Mouse (Mus musculus): ENCODE measurements around the gene Ndufa4l2. TPM values are rescaled to one million over a fixed set of nuclear protein-coding genes. Genes with fewer than 3 reads are reported as not detected.

The Ndufa4l2 gene
- polyA plus RNA-seq, 1 experiment from 2014 or later = 15.5 TPM

DNA sequence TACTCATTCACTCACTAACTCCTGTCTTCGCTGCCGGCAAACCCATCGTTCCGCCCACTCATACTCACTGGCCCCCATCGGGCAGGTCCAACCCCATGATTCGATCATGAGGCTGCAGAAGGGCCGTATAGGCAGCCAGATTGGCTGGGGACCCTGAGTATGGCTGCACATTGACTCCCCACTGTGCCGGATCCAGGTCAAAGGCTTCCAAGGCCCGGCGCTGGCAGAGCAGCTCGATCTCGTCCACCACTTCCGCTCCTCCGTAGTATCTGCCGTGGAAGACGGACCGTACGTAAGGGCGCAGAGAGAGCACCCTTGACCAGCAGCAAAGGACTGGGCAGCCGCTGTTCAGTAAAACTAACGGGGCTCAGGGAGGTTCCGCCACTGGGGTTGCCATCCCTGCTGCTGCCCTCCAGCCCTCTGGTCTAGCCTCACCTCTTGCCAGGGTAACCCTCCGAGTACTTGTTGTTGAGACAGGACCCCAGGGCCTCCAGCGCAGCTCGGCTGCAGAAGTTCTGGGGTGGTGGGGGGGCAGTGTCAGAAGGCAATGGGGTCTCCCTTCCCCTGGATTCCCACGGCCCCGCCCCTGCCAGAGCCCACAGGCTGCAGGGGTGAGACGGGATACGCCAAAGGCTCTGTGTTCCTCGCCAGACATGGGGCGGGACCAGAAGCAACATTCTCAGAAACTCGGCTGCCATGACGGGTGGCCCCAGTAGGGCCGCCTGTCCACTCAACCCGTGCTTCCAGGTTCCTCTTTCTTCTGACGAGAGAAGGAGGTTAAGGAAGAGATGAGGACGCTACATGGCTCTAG is 5.3 kb downstream of the Ndufa4l2 start:
- Histone ChIP-seq H3K4me1 (replicated peaks) (peaks cover 73% of the 10 kb centered on the region), H3K27me3 (peaks cover 52% of the 10 kb centered on the region), H3K4me3 (no peak overlapping the region), H3K36me3 (peaks cover 24% of the 10 kb centered on the region), H3K27ac (no peak overlapping the region), H3K9ac (peak overlapping the region; percentile 35; the same call in 1 of the 2 replicates), H3K4me2 (no peak overlapping the region), H3K9me3 (no peaks in the 10 kb centered on the region)
- WGBS = 91% methylated on average over 37 of the region's 37 CpGs
- no peak for ATAC-seq (ENCODE audit: low FRiP score)

- 77% methylated on average over 20 of the region's 20 CpGs for whole genome bisulfite sequencing
- no peak overlapping the region for H3K27ac ChIP-seq
- peak overlapping the region; percentile 76 for H3K4me2 ChIP-seq
- no peak for ATAC-seq (ENCODE audit: low FRiP score)
- peak overlapping the region; percentile 35; the same call in 1 of the 2 replicates for H3K9ac ChIP-seq
- 0 out of 2 replicates have a peak overlapping the region, but pooled peaks have one; percentile 0 for H3K4me3 ChIP-seq
- H3K27me3 ChIP-seq = peaks cover 52% of the 10 kb centered on the region
- H3K36me3 ChIP-seq = peaks cover 24% of the 10 kb centered on the region
- peaks cover 73% of the 10 kb centered on the region for H3K4me1 ChIP-seq (replicated peaks)
- H3K9me3 ChIP-seq = no peaks in the 10 kb centered on the region
These were observed 6.1 kb downstream of the Ndufa4l2 start for GRCm38 (mm10) chr10:127520714-127521357.

DNA sequence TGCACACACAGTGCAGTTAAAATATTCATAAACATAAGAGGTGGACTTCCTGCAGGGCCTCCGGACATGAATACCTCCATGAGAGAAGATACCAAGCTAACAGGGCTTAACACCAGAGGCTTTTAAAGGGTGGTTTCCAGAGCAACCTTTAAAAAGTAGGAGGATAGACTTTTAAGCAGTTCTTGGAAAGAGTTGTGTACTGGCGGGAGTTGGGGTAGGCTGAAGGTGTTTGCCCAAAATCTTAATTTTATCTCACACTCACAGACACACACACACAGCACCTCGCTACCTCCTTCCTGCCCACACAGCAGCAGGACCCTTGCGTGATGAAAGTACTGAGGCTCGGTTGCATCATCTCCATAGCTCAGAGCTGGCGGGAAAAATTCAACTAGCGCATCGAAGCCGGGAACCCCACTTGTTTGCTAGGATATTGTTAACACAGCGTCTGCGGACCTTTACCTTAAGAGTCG is 6.9 kb downstream of the Ndufa4l2 start:
- Histone ChIP-seq H3K9ac (peak overlapping the region; percentile 70), H3K27ac (peak overlapping the region; percentile 9; the same call in 1 of the 2 replicates), H3K9me3 (no peaks in the 10 kb centered on the region), H3K4me1 (replicated peaks) (peaks cover 73% of the 10 kb centered on the region), H3K36me3 (peaks cover 29% of the 10 kb centered on the region), H3K4me3 (peak overlapping the region; percentile 50), H3K4me2 (peak overlapping the region; percentile 76), H3K27me3 (peaks cover 57% of the 10 kb centered on the region)
- 0 out of 2 replicates have a peak, but pooled peaks have one; percentile 0 for ATAC-seq (ENCODE audit: low FRiP score)
- WGBS = 13% methylated on average over 12 of the region's 12 CpGs

DNA sequence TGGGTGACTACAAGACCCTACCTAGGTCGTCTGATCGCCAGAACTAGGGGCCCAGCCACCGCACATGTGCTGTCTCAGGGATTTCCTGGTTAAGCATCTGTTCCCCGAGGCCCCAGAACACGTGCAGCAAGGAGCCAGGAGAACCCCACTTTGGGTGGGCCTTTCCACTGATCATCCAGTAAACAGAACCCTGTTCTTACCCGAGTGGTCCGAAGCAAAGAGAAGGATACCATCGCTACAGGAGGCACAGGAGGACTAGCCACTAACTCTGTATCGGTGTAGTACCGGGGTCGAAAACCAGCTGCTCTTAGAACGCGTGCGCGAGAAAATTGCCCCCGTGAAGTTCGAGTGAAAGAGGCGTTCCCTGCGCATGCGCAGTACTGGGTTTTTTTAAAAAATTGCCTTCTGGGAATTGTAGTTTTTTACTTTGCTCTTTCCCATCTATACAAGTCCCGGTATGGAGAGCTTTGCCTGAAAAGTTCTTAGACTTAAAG is 7.4 kb downstream of the Ndufa4l2 start, which contains the start of gene Shmt2:
TSS of gene Shmt2 (minus strand) at position 357 of the 494 bp plus-strand sequence.
- no peaks in the 10 kb centered on the region for H3K9me3 ChIP-seq
- WGBS = under 1% methylated on average over 21 of the region's 21 CpGs
- peak within 1 kb of the TSS; percentile 50 for H3K4me3 ChIP-seq
- peak within 1 kb of the TSS; percentile 9 for H3K27ac ChIP-seq
- H3K4me2 ChIP-seq = peak within 1 kb of the TSS; percentile 76
- peaks cover 29% of the 10 kb centered on the region for H3K36me3 ChIP-seq
- H3K9ac ChIP-seq = peak within 1 kb of the TSS; percentile 70
- H3K27me3 ChIP-seq = peaks cover 58% of the 10 kb centered on the region
- H3K4me1 ChIP-seq (replicated peaks) = peaks cover 73% of the 10 kb centered on the region
- ATAC-seq (ENCODE audit: low FRiP score) = peak; percentile 43

DNA sequence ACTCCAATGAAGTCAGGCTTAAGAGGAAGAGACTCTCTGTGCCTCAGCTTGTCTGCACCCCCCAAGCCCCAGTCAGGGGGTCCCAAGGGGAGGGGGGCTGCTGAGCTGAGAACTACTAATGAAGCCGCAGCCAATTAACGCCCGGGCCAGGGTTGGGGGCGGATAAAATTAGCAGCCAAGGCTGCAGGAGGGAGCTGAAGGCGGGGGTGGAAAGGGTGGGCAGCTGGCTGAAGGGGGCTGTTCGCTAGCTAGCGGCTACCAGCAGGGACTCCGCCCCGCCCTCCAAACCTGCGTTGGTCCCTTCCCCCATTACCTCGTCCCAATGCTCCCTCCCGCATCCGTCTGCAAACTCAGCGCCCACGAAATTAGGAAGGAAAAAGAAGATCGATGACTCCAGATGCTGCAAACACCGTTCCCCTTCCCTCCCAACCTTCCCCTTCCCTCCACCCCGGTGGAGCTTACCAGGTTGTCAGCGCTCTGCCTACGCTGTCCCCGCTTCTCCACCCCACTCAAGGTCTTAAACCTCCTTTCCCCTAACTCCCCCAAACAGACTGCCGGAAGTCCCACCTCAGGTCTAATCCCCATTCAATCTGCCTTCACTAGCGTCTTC is 10.0 kb downstream of the Ndufa4l2 start:
- Histone ChIP-seq H3K4me1 (replicated peaks) (peaks cover 88% of the 10 kb centered on the region), H3K9ac (peak overlapping the region; percentile 87), H3K36me3 (peaks cover 11% of the 10 kb centered on the region), H3K9me3 (no peaks in the 10 kb centered on the region), H3K27ac (peak overlapping the region; percentile 91), H3K4me3 (0 out of 2 replicates have a peak overlapping the region, but pooled peaks have one; percentile 11), H3K27me3 (peaks cover 63% of the 10 kb centered on the region), H3K4me2 (peak overlapping the region; percentile 86)
- WGBS = 2% methylated on average over 21 of the region's 23 CpGs
- ATAC-seq (ENCODE audit: low FRiP score) = 0 out of 2 replicates have a peak, but pooled peaks have one; percentile 3

GRCm38 (mm10) chr10:127526048-127526447 is 11.3 kb downstream of the Ndufa4l2 start:
- H3K4me1 ChIP-seq (replicated peaks) = peaks cover 88% of the 10 kb centered on the region
- H3K27ac ChIP-seq = peak overlapping the region; percentile 91
- peak overlapping the region; percentile 61 for H3K4me3 ChIP-seq
- peak overlapping the region; percentile 86 for H3K4me2 ChIP-seq
- H3K9ac ChIP-seq = peak overlapping the region; percentile 87
- peaks cover 5% of the 10 kb centered on the region; the same call in 1 of the 2 replicates for H3K36me3 ChIP-seq
- peaks cover 66% of the 10 kb centered on the region for H3K27me3 ChIP-seq
- ATAC-seq (ENCODE audit: low FRiP score) = no peak
- 4% methylated on average over 26 of the region's 26 CpGs for WGBS
- H3K9me3 ChIP-seq = no peaks in the 10 kb centered on the region

GRCm38 (mm10) chr10:127526681-127527080 is 11.9 kb downstream of the Ndufa4l2 start:
- H3K27me3 ChIP-seq = peaks cover 69% of the 10 kb centered on the region
- ATAC-seq (ENCODE audit: low FRiP score) = no peak
- under 1% methylated on average over 26 of the region's 26 CpGs for WGBS

GRCm38 (mm10) chr10:127527481-127527880 is 12.7 kb downstream of the Ndufa4l2 start:
- peaks cover 5% of the 10 kb centered on the region; the same call in 1 of the 2 replicates for H3K36me3 ChIP-seq
- H3K4me1 ChIP-seq (replicated peaks) = peaks cover 92% of the 10 kb centered on the region
- ATAC-seq (ENCODE audit: low FRiP score) = peak; percentile 24
- 4% methylated on average over 17 of the region's 17 CpGs for WGBS
- peak overlapping the region; percentile 61 for H3K4me3 ChIP-seq
- peak overlapping the region; percentile 86 for H3K4me2 ChIP-seq
- peak overlapping the region; percentile 91 for H3K27ac ChIP-seq
- no peaks in the 10 kb centered on the region for H3K9me3 ChIP-seq
- H3K27me3 ChIP-seq = peaks cover 75% of the 10 kb centered on the region
- H3K9ac ChIP-seq = peak overlapping the region; percentile 87

More at GRCm38 (mm10) chr10:127526681-127527080, 11.9 kb downstream of the Ndufa4l2 start:
- Histone ChIP-seq H3K4me2 (peak overlapping the region; percentile 86), H3K9ac (peak overlapping the region; percentile 87), H3K36me3 (peaks cover 5% of the 10 kb centered on the region; the same call in 1 of the 2 replicates), H3K27ac (peak overlapping the region; percentile 91), H3K4me1 (replicated peaks) (peaks cover 88% of the 10 kb centered on the region), H3K9me3 (no peaks in the 10 kb centered on the region), H3K4me3 (peak overlapping the region; percentile 61)

- no peak for ATAC-seq (ENCODE audit: low FRiP score)
- peak overlapping the region; percentile 61 for H3K4me3 ChIP-seq
- H3K36me3 ChIP-seq = peaks cover 4% of the 10 kb centered on the region; the same call in 1 of the 2 replicates
- H3K9ac ChIP-seq = peak overlapping the region; percentile 87
- H3K4me1 ChIP-seq (replicated peaks) = peaks cover 100% of the 10 kb centered on the region
- no peaks in the 10 kb centered on the region for H3K9me3 ChIP-seq
- WGBS = under 1% methylated on average over 22 of the region's 25 CpGs
- peak overlapping the region; percentile 91 for H3K27ac ChIP-seq
- peak overlapping the region; percentile 86 for H3K4me2 ChIP-seq
- H3K27me3 ChIP-seq = peaks cover 88% of the 10 kb centered on the region
These were observed 16.2 kb downstream of the Ndufa4l2 start for GRCm38 (mm10) chr10:127530945-127531344.

DNA sequence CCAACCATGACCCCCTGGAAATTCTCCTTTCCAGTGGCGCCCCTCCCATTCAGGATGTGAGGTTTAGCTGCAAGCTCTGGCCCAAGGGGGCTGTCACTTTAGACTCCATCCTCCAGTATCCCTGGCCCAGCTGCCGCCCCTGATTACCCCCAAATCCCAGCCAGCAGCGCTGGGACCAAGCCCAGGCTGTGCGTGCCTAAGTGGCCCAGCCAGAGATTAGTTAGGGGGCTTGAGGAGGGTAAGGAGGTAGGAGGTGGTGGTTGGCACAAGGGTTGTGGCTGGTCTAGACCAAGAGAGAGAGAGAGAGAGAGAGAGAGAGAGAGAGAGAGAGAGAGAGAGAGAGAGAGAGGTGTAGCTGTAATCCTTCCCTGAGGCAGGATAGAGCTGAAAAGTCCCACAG is 16.8 kb downstream of the Ndufa4l2 start:
- Histone ChIP-seq H3K4me1 (replicated peaks) (peaks cover 100% of the 10 kb centered on the region), H3K4me3 (peak overlapping the region; percentile 61), H3K27me3 (peaks cover 85% of the 10 kb centered on the region), H3K36me3 (no peaks in the 10 kb centered on the region), H3K4me2 (peak overlapping the region; percentile 86), H3K9me3 (no peaks in the 10 kb centered on the region), H3K27ac (peak overlapping the region; percentile 91), H3K9ac (peak overlapping the region; percentile 87)
- ATAC-seq (ENCODE audit: low FRiP score) = no peak
- 1% methylated on average over 4 of the region's 4 CpGs for WGBS

DNA sequence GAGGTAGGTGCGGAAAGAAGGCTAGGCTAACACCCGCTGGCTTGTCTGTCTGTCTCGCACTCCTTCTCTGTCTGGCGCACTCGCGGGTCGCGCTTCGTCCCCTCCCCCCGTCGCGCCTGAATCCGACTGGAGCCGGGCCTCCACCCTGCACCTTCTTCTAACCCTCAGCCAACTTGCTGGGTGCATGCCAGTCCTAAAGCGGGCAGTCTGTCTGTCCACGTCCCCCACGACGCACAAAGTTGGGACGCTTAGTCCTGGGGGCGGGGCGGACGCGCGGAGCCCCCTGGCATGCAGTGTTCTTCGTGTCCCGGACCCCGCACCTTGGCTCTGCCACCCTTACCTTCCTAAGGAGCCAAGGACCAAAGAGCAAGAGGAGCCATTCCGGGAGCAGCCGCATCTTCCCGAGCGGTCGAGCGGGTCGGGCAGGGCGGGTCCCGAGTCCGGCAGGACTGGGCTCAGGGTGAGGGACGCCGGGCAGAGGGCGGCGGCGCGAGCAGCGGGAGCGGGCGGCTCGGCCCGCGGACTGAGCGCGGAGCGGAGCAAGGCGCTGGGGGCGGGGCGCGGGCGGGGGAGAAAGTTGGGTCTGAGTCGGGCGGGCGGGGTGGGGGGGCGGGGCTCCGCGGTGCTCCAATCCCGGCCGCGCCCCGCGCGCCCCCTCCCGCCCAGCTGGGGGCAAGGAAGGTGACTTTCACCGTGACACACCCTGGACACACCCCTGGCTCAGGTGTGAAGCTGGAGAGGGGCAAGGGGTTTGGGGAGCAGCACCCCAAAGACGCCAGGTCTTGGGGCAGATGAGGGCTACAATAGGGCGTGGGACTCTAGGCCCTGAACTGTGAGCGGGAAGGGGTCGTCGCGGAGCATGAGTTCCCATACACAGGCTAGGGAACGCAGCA is 19.5 kb downstream of the Ndufa4l2 start, which contains the start of gene Nxph4:
TSS of gene Nxph4 (minus strand) at position 524 of the 893 bp plus-strand sequence.
- H3K4me1 ChIP-seq (replicated peaks) = peaks cover 84% of the 10 kb centered on the region
- peaks cover 63% of the 10 kb centered on the region for H3K27me3 ChIP-seq
- peak within 1 kb of the TSS; percentile 86 for H3K4me2 ChIP-seq
- H3K4me3 ChIP-seq = peak within 1 kb of the TSS; percentile 61
- WGBS = under 1% methylated on average over 72 of the region's 78 CpGs
- H3K9me3 ChIP-seq = no peaks in the 10 kb centered on the region
- ATAC-seq (ENCODE audit: low FRiP score) = peak; percentile 10
- peaks cover 12% of the 10 kb centered on the region for H3K36me3 ChIP-seq
- H3K9ac ChIP-seq = peak within 1 kb of the TSS; percentile 87
- peak within 1 kb of the TSS; percentile 91 for H3K27ac ChIP-seq

Data from hindbrain, embryonic 13.5 days (tissue).